Mouse (Mus musculus) 3T3-L1 (cell line): ENCODE results near the gene Fam189a1.

ENCODE experiments used
- DNase-seq: peaks from one replicate; pipeline ENCODE4 v3.0.0-alpha.2; 2015; ENCODE audit warnings: low read depth, low spot score

The Fam189a1 gene

GRCm38 (mm10) chr7:65156514-65156911 lies at the start of gene Fam189a1:
Gene Fam189a1, minus strand, starts transcription at chr7:65156570.
- no peak for DNase-seq

GRCm38 (mm10) chr7:65206021-65206420 lies 49.7 kb upstream of the Fam189a1 start:
- no peak for DNase-seq

DNA sequence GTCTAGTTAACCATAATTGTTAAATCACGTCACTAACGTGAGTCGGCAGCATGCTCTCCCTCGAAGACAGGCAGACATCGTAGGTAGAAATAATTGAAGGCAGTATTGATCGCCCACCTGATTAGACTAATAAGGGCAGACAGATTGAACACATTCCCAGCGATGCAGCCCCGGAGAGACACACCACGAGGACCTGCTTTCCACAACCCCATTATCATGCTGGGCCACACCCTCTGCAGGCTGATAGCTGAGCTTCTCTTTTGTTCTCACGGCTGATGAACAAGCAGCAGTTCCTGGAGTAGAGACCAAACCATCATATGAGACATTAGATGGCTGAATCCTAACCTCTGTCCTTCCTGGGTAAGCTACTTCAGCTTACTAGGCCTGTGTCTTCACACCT lies 46.3 kb upstream of the Fam189a1 start:
- no peak for DNase-seq

GRCm38 (mm10) chr7:65180694-65181093 lies 24.3 kb upstream of the Fam189a1 start:
- no peak for DNase-seq

DNA sequence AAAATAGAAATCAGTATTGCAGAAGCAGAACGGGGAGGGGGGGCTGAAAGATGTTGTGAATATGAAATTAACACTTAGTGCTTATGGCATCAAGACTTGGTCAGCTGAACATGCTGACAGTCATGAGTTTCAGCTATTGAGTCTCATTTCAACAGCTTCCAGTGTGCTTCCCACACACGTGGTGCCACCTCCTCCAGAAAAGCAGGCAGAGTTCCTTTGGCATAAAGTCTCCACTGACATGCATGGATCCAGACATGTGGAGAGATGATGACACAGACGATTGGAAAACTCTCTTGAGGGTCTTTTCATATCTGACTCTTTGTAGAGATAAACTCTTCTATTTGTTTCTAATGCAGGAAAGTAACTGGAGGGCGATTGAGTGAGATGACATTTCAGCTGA lies 14.4 kb upstream of the Fam189a1 start:
- no peak for DNase-seq

DNA sequence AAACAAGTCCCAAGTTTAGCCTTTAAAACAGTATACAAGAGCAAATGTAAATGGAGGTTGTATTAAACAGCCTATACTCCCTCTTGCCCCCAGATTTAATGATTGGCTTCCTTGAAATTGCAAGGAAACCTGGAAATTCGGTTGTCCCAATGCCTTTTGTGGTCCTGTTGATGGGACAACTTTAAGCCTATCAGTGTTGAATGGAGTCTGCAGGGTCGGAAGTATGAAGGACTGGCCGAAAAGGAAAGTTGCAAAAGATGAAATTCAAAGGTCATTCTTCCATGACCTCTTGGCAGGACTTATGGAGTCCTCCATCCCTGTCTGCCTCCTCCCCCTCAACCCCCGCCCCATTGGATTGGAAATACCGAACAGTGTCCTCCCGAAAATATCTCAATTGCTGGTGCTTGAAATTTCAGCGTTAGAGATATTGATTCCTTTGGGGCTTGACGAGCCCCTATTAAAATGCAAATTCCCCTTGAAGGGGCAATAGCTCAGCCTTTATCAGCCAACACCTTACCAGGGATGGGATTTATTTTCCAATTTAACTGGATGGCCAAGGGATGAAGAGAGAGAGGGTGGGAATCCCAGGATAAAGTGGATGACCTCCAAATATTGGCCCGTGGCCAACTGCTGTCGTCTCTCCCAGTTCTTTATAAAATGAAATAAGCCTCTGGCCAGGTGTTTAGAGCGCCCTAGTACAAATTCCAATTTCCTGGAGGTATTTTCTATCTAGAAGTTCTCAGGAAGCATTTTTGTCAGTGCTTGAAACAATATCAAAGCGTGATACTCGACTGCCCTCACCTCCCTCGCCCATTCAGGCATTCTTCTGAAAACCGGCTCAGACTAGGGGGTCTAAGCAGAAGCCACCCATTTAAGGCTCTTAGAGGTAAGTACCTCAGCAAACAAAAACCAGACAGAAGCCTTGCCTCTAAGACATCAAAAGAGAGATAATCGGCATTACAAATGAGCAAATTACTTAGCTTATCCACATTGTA lies 958 bp upstream of the Fam189a1 start:
- no peak for DNase-seq

DNA sequence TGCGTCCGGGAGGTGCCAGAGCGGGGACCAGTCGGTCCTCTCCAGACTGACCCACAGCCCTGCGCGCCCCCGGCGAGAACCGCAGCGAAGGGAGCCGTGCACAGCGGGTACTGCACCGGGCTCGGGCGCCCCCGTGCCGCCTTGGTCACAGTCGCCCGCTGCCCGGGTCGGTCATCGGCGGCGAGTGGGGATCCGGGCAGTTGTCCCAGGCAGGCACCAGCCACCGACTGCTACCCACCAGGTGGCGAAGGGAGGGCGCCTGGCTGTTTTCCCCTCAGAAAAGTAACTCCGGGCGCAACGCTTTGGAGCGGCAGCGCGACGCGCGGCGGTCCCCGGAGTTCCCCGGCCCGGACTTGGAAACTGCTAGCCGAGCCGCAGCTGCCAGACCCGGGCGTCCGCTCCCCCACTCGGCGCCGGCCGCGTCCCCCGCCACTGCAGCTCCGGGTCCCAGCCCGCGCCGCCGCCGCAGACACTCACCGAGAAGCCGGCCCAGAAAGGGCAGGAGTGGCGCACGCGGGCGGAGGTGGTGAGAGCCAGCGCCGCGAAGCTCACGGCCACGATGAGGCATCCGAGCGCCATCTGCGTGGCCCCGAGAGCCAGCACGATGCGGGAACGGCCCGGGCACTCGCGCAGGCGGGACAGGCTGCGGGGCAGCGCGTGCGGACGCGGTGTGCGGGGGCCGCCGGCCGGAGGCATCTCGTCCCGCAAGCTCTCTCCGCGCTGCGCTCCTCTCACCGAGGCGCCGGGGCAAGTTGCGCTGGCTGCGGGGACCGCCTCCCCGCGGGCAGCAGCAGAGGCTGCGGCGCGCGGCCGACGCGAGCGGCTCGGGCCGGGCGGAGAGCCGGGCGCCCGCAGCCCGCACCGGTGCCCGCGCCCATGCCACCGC lies 499 bp downstream of the Fam189a1 start:
- no peak for DNase-seq

GRCm38 (mm10) chr7:65154576-65154975 lies 1.8 kb downstream of the Fam189a1 start:
- DNase-seq: no peak

DNA sequence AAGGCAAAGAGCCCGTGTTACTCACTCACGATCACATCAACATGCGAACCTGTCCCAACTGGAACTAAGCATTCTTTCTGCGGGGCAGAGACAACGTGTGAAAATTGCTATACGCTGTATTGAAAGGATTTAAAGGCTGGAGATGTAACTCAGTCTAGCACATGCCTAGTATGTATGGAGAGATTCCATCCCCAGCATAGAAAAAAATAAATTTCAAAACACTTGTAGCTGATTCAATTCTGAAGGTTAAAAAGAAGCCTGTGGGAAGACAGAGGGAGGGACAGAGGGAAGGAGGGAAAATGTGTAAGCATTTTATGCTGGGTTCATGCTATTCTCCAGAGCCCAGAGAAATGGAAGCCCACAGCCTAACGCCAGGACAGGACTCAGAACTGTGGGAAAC lies 2.5 kb downstream of the Fam189a1 start:
- no peak for DNase-seq

GRCm38 (mm10) chr7:65151526-65151925 lies 4.8 kb downstream of the Fam189a1 start:
- no peak for DNase-seq

- DNase-seq: no peak
Measured at GRCm38 (mm10) chr7:65149040-65149439, 7.3 kb downstream of the Fam189a1 start.

- DNase-seq: no peak
Measured at GRCm38 (mm10) chr7:65144881-65145280, 11.5 kb downstream of the Fam189a1 start.

GRCm38 (mm10) chr7:65141907-65142698 lies 14.3 kb downstream of the Fam189a1 start:
- no peak for DNase-seq

- no peak for DNase-seq
Measured at GRCm38 (mm10) chr7:65140832-65141231, 15.5 kb downstream of the Fam189a1 start.

- no peak for DNase-seq
Measured at GRCm38 (mm10) chr7:65140099-65140498, 16.3 kb downstream of the Fam189a1 start.

- DNase-seq: no peak
Measured at GRCm38 (mm10) chr7:65123766-65124165, 32.6 kb downstream of the Fam189a1 start.

GRCm38 (mm10) chr7:65116903-65117302 lies 39.5 kb downstream of the Fam189a1 start:
- DNase-seq: no peak

- no peak for DNase-seq
Measured at GRCm38 (mm10) chr7:65115366-65115765, 41.0 kb downstream of the Fam189a1 start.

DNA sequence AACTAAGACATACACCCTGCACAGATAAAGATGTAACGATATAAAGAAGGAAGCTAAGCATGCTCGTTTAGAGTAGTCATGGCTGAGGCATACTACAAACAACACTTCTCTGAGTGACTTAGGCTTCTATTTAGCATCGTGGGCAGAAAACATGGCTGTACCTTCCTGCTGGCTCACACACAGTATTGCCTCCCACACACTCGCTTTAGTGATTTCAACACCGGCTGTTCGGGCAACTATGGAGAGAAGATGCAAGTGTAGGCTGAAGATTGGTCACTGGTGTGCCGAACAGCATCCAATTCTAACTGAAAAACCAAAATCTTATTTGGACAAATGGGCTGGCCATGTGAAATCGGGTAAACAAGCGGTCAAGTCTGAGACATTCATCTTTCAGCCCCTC lies 44.7 kb downstream of the Fam189a1 start:
- DNase-seq: no peak

DNA sequence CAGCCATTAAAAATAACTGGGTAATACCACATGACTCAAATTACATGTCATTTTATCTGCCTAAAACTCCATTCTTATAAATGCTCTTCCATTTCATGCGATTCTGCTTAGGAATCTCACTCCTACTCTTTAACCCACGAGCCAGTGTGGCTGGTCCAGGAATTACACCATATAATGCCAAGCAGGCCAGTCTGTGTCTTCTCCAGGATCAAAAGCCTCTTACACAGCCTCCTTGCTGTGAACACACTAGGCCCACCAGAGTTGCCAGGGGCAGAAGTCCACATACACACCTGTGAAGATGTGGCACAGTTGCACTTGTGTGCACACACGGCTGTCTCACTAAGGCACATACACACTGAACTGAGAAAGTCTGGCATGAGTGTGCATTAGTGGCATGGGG lies 50.8 kb downstream of the Fam189a1 start:
- no peak for DNase-seq

DNA sequence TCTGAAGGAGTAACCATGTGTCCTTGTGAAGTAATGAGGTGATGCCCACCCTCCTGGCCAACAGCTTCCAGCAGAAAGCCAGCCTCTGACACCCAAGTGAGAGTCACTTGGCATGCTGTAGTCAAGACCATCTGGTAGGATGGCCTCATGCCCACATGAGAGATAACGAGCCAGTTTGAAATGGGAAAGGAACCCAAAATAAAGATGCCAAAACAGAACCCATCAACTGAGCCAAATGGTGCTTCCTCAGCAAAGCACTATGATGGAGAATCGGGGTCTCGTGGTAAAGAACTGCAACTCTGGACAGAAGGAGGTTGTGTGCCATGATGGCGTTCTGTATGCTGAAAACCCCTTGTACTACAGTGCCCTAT lies 51.3 kb downstream of the Fam189a1 start:
- no peak for DNase-seq
